Mouse (Mus musculus): ENCODE measurements at regions not wholly inside any gene's neighbourhood (a gene's known extent, or its start where the extent isn't known, plus 50 kb on each side); places are given as distances from the start of the nearest gene placed in this dataset.

GRCm38 (mm10) chr19:56169133-56169997 is 117.6 kb upstream of the Habp2 start:
- TF ChIP-seq CTCF (IDR thresholded peaks at IDR 0.05; ENCODE audit: low read depth) (no peak), EP300 (IDR thresholded peaks at IDR 0.05; ENCODE audit: low read depth) (no peak)
